Mouse (Mus musculus) myocyte (in vitro differentiated cells): ENCODE data around the gene Calr4. TPM values are rescaled to one million over a fixed set of nuclear protein-coding genes. Genes with fewer than 3 reads are reported as not detected.

Experiments
- H3K27me3 ChIP-seq: one replicate; pipeline ENCODE4 v1.6.1; 2011; ENCODE audit not compliant: control insufficient read depth, insufficient read depth, insufficient read length
- H3K36me3 ChIP-seq: one replicate; pipeline ENCODE4 v1.6.1; 2011; ENCODE audit not compliant: control insufficient read depth, insufficient read depth
- H3K4me2 ChIP-seq: one replicate; pipeline ENCODE4 v1.6.1; 2011; ENCODE audit warnings: low read depth, control low read depth
- H3K4me3 ChIP-seq: one replicate; pipeline ENCODE4 v1.5.1; 2011; ENCODE audit warnings: mild to moderate bottlenecking, control low read depth, moderate library complexity
- H3K79me2 ChIP-seq: one replicate; pipeline ENCODE4 v1.6.1; 2011; ENCODE audit not compliant: control insufficient read depth, insufficient read depth
- H3ac ChIP-seq: one replicate; pipeline ENCODE4 v1.6.1; 2011; ENCODE audit not compliant: control insufficient read depth, insufficient read length
- CEBPB ChIP-seq: IDR thresholded peaks from 2 replicates; pipeline ENCODE4 v1.6.1; 2011; ENCODE audit warnings: mild to moderate bottlenecking, moderate library complexity; ENCODE audit not compliant: poor library complexity, insufficient read depth, severe bottlenecking
- E2F4 ChIP-seq: IDR thresholded peaks from one replicate; pipeline ENCODE4 v1.6.1; 2011; ENCODE audit warnings: mild to moderate bottlenecking, control low read depth, moderate library complexity; ENCODE audit not compliant: insufficient read depth
- MAX ChIP-seq: IDR thresholded peaks from one replicate; pipeline ENCODE4 v1.6.1; 2011; ENCODE audit warnings: low read depth, mild to moderate bottlenecking, control low read depth
- MYOD1 ChIP-seq, 3 experiments: IDR thresholded peaks; one replicate each; pipeline ENCODE4 v1.6.1; 2011; ENCODE audit warnings: control low read depth in 2 of 3, low read depth in 2 of 3, mild to moderate bottlenecking in 2 of 3, moderate library complexity in 1 of 3; ENCODE audit not compliant: insufficient read length in 2 of 3, control insufficient read depth in 1 of 3
- MYOG ChIP-seq, 3 experiments: IDR thresholded peaks; one replicate each; pipeline ENCODE4 v1.6.1; 2011; ENCODE audit warnings: control low read depth in 2 of 3, low read depth in 2 of 3, mild to moderate bottlenecking in 2 of 3; ENCODE audit not compliant: insufficient read length in 2 of 3, control insufficient read depth in 1 of 3, insufficient read depth in 1 of 3
- POLR2A ChIP-seq: IDR thresholded peaks from one replicate; pipeline ENCODE4 v1.6.1; 2011; ENCODE audit warnings: low read depth, mild to moderate bottlenecking, control low read depth, moderate library complexity; ENCODE audit not compliant: insufficient read length
- POLR2AphosphoS2 ChIP-seq: IDR thresholded peaks from one replicate; pipeline ENCODE4 v1.6.1; 2011; ENCODE audit warnings: low read depth, control low read depth; ENCODE audit not compliant: insufficient read length
- REST ChIP-seq: IDR thresholded peaks from one replicate; pipeline ENCODE4 v1.6.1; 2011; ENCODE audit warnings: mild to moderate bottlenecking, control low read depth, moderate library complexity; ENCODE audit not compliant: insufficient read depth, insufficient read length
- SRF ChIP-seq: IDR thresholded peaks from one replicate; pipeline ENCODE4 v1.6.1; 2011; ENCODE audit warnings: low read depth; ENCODE audit not compliant: control insufficient read depth, insufficient read length
- TCF12 ChIP-seq: IDR thresholded peaks from one replicate; pipeline ENCODE4 v1.6.1; 2011; ENCODE audit warnings: mild to moderate bottlenecking, control low read depth; ENCODE audit not compliant: poor library complexity, insufficient read depth, severe bottlenecking
- TCF3 ChIP-seq: IDR thresholded peaks from one replicate; pipeline ENCODE4 v1.6.1; 2011; ENCODE audit warnings: low read depth, control low read depth; ENCODE audit not compliant: insufficient read length
- USF1 ChIP-seq: IDR thresholded peaks from one replicate; pipeline ENCODE4 v1.6.1; 2011; ENCODE audit warnings: low read depth, mild to moderate bottlenecking, control low read depth, moderate library complexity
- polyA plus RNA-seq: library from polyadenylated mRNA; unstranded; fragments of >200 nt; fragmentation: generic; extraction: Trizol; gene quantifications from one replicate; pipeline ENCODE4 v1.2.1, GENCODE M21; 2012; ENCODE audit warnings: missing spikeins

The Calr4 gene
- polyA plus RNA-seq, 1 experiment, result 0.34 TPM

GRCm38 (mm10) chr4:109195900-109196629 lies 38.2 kb upstream of the Calr4 start:
- H3K36me3 ChIP-seq, result no peaks in the 10 kb centered on the region
- no peak overlapping the region for H3K4me2 ChIP-seq
- peaks cover 46% of the 10 kb centered on the region for H3K79me2 ChIP-seq
- no peak overlapping the region for H3ac ChIP-seq
- TF ChIP-seq TCF3 (no peak), USF1 (no peak), MYOD1 (IDR thresholded peaks at IDR 0.05; ENCODE audit: control insufficient read depth in 1 of 3, insufficient read length in 2 of 3, low read depth in 2 of 3) (no peak), REST (no peak), CEBPB (no peak), MYOG (IDR thresholded peaks at IDR 0.05; ENCODE audit: control insufficient read depth in 1 of 3, insufficient read depth in 1 of 3, insufficient read length in 2 of 3, low read depth in 2 of 3) (no peak), POLR2AphosphoS2 (no peak), SRF (no peak), POLR2A (no peak), E2F4 (no peak), MAX (no peak), TCF12 (no peak)
- H3K27me3 ChIP-seq, result no peaks in the 10 kb centered on the region
- H3K4me3 ChIP-seq, result no peak overlapping the region

GRCm38 (mm10) chr4:109199069-109199468 lies 35.2 kb upstream of the Calr4 start:
- Histone ChIP-seq H3ac (no peak overlapping the region), H3K4me3 (no peak overlapping the region)

DNA sequence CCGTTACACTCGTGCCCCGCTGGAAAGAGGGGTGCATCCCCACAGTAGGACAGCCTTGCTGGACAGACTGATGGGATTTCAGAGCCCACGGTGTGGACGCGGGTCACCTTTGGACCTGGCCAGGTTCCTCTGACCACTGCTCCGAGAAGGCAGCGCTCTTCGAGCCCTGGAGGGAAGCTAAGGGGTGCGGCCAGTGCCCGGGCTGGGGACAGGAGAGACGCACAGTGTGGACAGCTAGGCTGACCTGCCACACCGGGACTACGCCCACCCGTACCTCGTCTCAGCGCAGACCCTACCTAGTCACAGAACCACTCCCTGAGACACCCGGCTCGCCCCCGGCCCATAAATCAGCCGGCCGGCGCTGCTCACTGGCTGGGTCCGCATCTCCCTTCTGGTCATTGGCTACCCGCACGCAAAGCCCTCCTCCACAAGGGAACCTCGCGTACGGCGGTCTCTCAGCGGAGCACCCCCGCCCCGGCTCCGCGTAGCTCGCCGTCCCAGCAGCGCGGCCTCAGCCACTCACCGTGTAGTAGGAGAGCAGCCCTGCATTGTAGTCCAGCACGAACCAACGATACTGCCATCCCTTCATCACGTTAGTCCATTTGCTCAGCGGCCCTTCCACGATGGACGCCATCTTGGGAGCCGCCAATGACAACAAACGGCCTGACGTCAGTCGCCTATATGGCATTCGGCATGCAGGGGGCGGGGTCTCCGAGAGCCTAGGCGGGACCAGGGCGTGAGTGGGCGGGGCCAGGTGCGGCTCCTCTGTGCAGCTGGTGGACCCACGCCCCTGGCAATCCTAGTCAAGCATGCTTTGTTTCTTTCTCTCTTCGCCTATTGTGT lies 32.5 kb upstream of the Calr4 start, which contains the start of gene Osbpl9:
TSS of gene Osbpl9 (minus strand) at position 691 of the 843 bp plus-strand sequence.
- H3ac ChIP-seq, result peak within 1 kb of the TSS; percentile 14
- H3K36me3 ChIP-seq, result no peaks in the 10 kb centered on the region
- peaks cover 28% of the 10 kb centered on the region for H3K79me2 ChIP-seq
- H3K4me2 ChIP-seq, result peak within 1 kb of the TSS; percentile 89
- no peaks in the 10 kb centered on the region for H3K27me3 ChIP-seq
- peak within 1 kb of the TSS; percentile 84 for H3K4me3 ChIP-seq
- no peak for TF ChIP-seq USF1
- peak; percentile 1 for TF ChIP-seq E2F4
- peak; percentile 80 for TF ChIP-seq POLR2A
- TF ChIP-seq MYOG (IDR thresholded peaks at IDR 0.05; ENCODE audit: control insufficient read depth in 1 of 3, insufficient read depth in 1 of 3, insufficient read length in 2 of 3, low read depth in 2 of 3), result peak in 2 of 3 experiments; percentile 53 to 73
- peak; percentile 91 for TF ChIP-seq POLR2AphosphoS2
- no peak for TF ChIP-seq TCF12
- TF ChIP-seq SRF, result peak; percentile 73
- TF ChIP-seq MYOD1 (IDR thresholded peaks at IDR 0.05; ENCODE audit: control insufficient read depth in 1 of 3, insufficient read length in 2 of 3, low read depth in 2 of 3), result peak in 2 of 3 experiments; percentile 73 to 82
- no peak for TF ChIP-seq MAX

More at GRCm38 (mm10) chr4:109199069-109199468, 35.2 kb upstream of the Calr4 start:
- peaks cover 46% of the 10 kb centered on the region for H3K79me2 ChIP-seq
- H3K4me2 ChIP-seq, result no peak overlapping the region
- TF ChIP-seq POLR2A (no peak), REST (no peak), USF1 (no peak), MAX (no peak), CEBPB (no peak), E2F4 (no peak)
- no peaks in the 10 kb centered on the region for H3K36me3 ChIP-seq
- H3K27me3 ChIP-seq, result no peaks in the 10 kb centered on the region

- Histone ChIP-seq H3K27me3 (no peaks in the 10 kb centered on the region), H3K79me2 (peaks cover 17% of the 10 kb centered on the region), H3K36me3 (no peaks in the 10 kb centered on the region), H3ac (no peak overlapping the region), H3K4me3 (no peak overlapping the region), H3K4me2 (no peak overlapping the region)
- no peak for TF ChIP-seq E2F4
Observed at GRCm38 (mm10) chr4:109203931-109204330, 30.4 kb upstream of the Calr4 start.

GRCm38 (mm10) chr4:109204416-109204815 lies 29.9 kb upstream of the Calr4 start:
- H3ac ChIP-seq, result no peak overlapping the region
- no peak overlapping the region for H3K4me2 ChIP-seq
- no peak overlapping the region for H3K4me3 ChIP-seq
- H3K36me3 ChIP-seq, result no peaks in the 10 kb centered on the region
- no peak for TF ChIP-seq SRF
- peak; percentile 70 for TF ChIP-seq CEBPB
- no peak for TF ChIP-seq REST
- TF ChIP-seq MYOG (IDR thresholded peaks at IDR 0.05; ENCODE audit: control insufficient read depth in 1 of 3, insufficient read depth in 1 of 3, insufficient read length in 2 of 3, low read depth in 2 of 3), result peak in 1 of 3 experiments; percentile 40
- peak in 2 of 3 experiments; percentile 30 to 79 for TF ChIP-seq MYOD1 (IDR thresholded peaks at IDR 0.05; ENCODE audit: control insufficient read depth in 1 of 3, insufficient read length in 2 of 3, low read depth in 2 of 3)
- H3K27me3 ChIP-seq, result no peaks in the 10 kb centered on the region
- peaks cover 17% of the 10 kb centered on the region for H3K79me2 ChIP-seq
